In the genomic region with DNA sequence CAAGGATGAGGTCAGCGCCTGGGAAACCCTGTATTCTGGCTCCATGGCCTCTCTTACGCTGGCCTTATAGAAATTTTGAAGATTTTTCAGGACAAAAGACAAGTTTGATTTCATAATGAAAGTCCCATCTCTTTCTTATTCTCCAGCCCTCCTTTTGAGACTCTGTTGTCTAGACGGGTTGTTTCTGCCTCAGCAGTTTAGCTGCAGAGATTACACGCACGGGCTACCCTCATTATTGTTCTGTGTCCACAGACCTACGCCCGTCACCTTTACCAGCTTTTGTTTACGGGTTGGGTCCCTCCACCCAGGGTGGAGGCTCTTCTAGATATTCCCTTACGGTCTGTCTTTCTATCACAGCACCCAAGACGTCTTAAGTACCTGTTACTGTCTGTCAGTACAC, we compare ENCODE assay signal across 10 mouse cellular contexts. TPM values are rescaled to one million over a fixed set of nuclear protein-coding genes. Genes with fewer than 3 reads are reported as not detected.
A peak's percentile ranks its signal among the peaks of the same experiment; 100 is the strongest.
DNase-seq lines count a peak whose midpoint lies in the region; ATAC-seq and TF ChIP-seq lines count a peak whose summit lies in the region.
"Had no signal": no experiment of that assay in that cellular context is flagged by ENCODE, and none has a peak within 500 bp of the region (broad histone marks: within the 10 kb centered on the region; RNA-seq: fewer than 3 reads in every experiment).

No protein-coding gene starts in this region.

- peaks cover 15% of the 10 kb centered on the region for H3K36me3 ChIP-seq in forebrain, embryonic 13.5 days (ENCODE audit: poor library complexity, severe bottlenecking)
- H3K36me3 ChIP-seq in forebrain, postnatal 0 days (ENCODE audit: insufficient read depth): peaks cover 15% of the 10 kb centered on the region
- H3K36me3 ChIP-seq in heart, postnatal 0 days (replicated peaks; ENCODE audit: control insufficient read depth, insufficient read depth, low read length): peaks cover 69% of the 10 kb centered on the region
- H3K36me3 ChIP-seq in liver, postnatal 0 days (replicated peaks; ENCODE audit: insufficient read depth, low read length): peaks cover 14% of the 10 kb centered on the region

- H3K4me1 ChIP-seq in forebrain, embryonic 13.5 days: peaks cover 47% of the 10 kb centered on the region
- H3K4me1 ChIP-seq in forebrain, postnatal 0 days (ENCODE audit: insufficient read depth): peaks cover 26% of the 10 kb centered on the region
- H3K4me1 ChIP-seq in heart, postnatal 0 days (ENCODE audit: control insufficient read depth, insufficient read depth): peaks cover 48% of the 10 kb centered on the region
- peaks cover 56% of the 10 kb centered on the region for H3K4me1 ChIP-seq in liver, postnatal 0 days (ENCODE audit: insufficient read depth)

- no peak for TF ChIP-seq EP300 in heart, postnatal 0 days (IDR thresholded peaks at IDR 0.05; ENCODE audit: low read depth)
- no peak for TF ChIP-seq EP300 in liver, postnatal 0 days (IDR thresholded peaks at IDR 0.05; ENCODE audit: low read depth)

- no peak overlapping the region for H3K4me3 ChIP-seq in forebrain, embryonic 13.5 days
- no peak overlapping the region for H3K4me3 ChIP-seq in forebrain, postnatal 0 days (ENCODE audit: low read depth, low read length)
- peak overlapping the region; percentile 88; the same call in 1 of the 2 replicates for H3K4me3 ChIP-seq in left cerebral cortex, adult 2 months
- H3K4me3 ChIP-seq in heart, postnatal 0 days (ENCODE audit: low read depth, low read length): no peak overlapping the region
- peak overlapping the region; percentile 94 for H3K4me3 ChIP-seq in liver, postnatal 0 days (ENCODE audit: low read depth, low read length)

- no peak for TF ChIP-seq CTCF in forebrain, postnatal 0 days (IDR thresholded peaks at IDR 0.05; ENCODE audit: low read depth)
- TF ChIP-seq CTCF in left cerebral cortex, adult 2 months (IDR thresholded peaks at IDR 0.05): no peak
- TF ChIP-seq CTCF in heart, postnatal 0 days (IDR thresholded peaks at IDR 0.05; ENCODE audit: low read depth): no peak
- no peak for TF ChIP-seq CTCF in liver, postnatal 0 days (IDR thresholded peaks at IDR 0.05; ENCODE audit: low read depth)

- H3K4me2 ChIP-seq in forebrain, embryonic 13.5 days: peak overlapping the region; percentile 72
- no peak overlapping the region for H3K4me2 ChIP-seq in forebrain, postnatal 0 days (ENCODE audit: low read depth)
- H3K4me2 ChIP-seq in heart, postnatal 0 days (ENCODE audit: low read depth, low read length): 0 out of 2 replicates have a peak overlapping the region, but pooled peaks have one; percentile 77
- H3K4me2 ChIP-seq in liver, postnatal 0 days (ENCODE audit: low read depth, low read length): peak overlapping the region; percentile 83

- DNase-seq in forebrain, postnatal 0 days: no peak
- DNase-seq in left cerebral cortex, adult 2 months (ENCODE audit: extremely low spot score in 1 of 2, low spot score in 2 of 2): no peak
- no peak for DNase-seq in left cerebral cortex, postnatal 36 days (ENCODE audit: low spot score in 2 of 2)
- no peak for DNase-seq in heart, postnatal 0 days (ENCODE audit: low spot score)
- DNase-seq in liver, postnatal 0 days: no peak
- DNase-seq in right cerebral cortex, postnatal 4 days: no peak
- no peak for DNase-seq in MN1 (ENCODE audit: low spot score)
- DNase-seq: lung, postnatal 10 days; spleen, adult 18-20 months had no signal

- H3K27ac ChIP-seq in forebrain, embryonic 13.5 days: no peak overlapping the region
- H3K27ac ChIP-seq in forebrain, postnatal 0 days (ENCODE audit: low read depth, low read length): no peak overlapping the region
- H3K27ac ChIP-seq in left cerebral cortex, adult 2 months: no peak overlapping the region; the same call in 1 of the 2 replicates
- H3K27ac ChIP-seq in heart, postnatal 0 days (ENCODE audit: low read depth): peak overlapping the region; percentile 97
- H3K27ac ChIP-seq in liver, postnatal 0 days (ENCODE audit: low read depth): peak overlapping the region; percentile 87

- H3K27me3 ChIP-seq in forebrain, embryonic 13.5 days: peaks cover 3% of the 10 kb centered on the region; the same call in 1 of the 2 replicates
- no peaks in the 10 kb centered on the region for H3K27me3 ChIP-seq in forebrain, postnatal 0 days (ENCODE audit: insufficient read depth, low read length)
- no peaks in the 10 kb centered on the region for H3K27me3 ChIP-seq in heart, postnatal 0 days (ENCODE audit: control insufficient read depth, insufficient read depth, low read length)
- H3K27me3 ChIP-seq in liver, postnatal 0 days (ENCODE audit: insufficient read depth, low read length): 0 out of 2 replicates have a peak, but pooled peaks cover 1% of the 10 kb centered on the region

- H3K9me3 ChIP-seq in forebrain, embryonic 13.5 days (replicated peaks): peaks cover 6% of the 10 kb centered on the region
- H3K9me3 ChIP-seq in forebrain, postnatal 0 days (ENCODE audit: low read length): no peaks in the 10 kb centered on the region
- no peaks in the 10 kb centered on the region for H3K9me3 ChIP-seq in heart, postnatal 0 days (replicated peaks; ENCODE audit: control insufficient read depth, low read length)
- peaks cover 3% of the 10 kb centered on the region for H3K9me3 ChIP-seq in liver, postnatal 0 days (ENCODE audit: low read length)

- intact Hi-C loops in left cerebral cortex, adult 2 months (cut with DNase I): loop anchor here (5.0 to 10.0 kb wide), 2 partner anchors 95 to 208 kb away; partner anchors contain the start of genes Aph1c and Rps27l
- intact Hi-C loops in left cerebral cortex, postnatal 36 days (cut with DNase I): loop anchor here (5.0 kb wide), 2 partner anchors 208 to 248 kb away; partner anchors contain the start of gene Aph1c

- no peak overlapping the region for H3K9ac ChIP-seq in forebrain, embryonic 13.5 days
- no peak overlapping the region for H3K9ac ChIP-seq in forebrain, postnatal 0 days
- peak overlapping the region; percentile 98; the same call in 1 of the 2 replicates for H3K9ac ChIP-seq in heart, postnatal 0 days (replicated peaks; ENCODE audit: low read depth, low read length)
- peak overlapping the region; percentile 92; the same call in 1 of the 2 replicates for H3K9ac ChIP-seq in liver, postnatal 0 days (replicated peaks)

- 25% methylated on average over 10 of the region's 10 CpGs for WGBS in forebrain, embryonic 13.5 days
- 38% methylated on average over 10 of the region's 10 CpGs for WGBS in forebrain, postnatal 0 days
- WGBS in heart, postnatal 0 days: 60% methylated on average over 10 of the region's 10 CpGs
- WGBS in liver, postnatal 0 days (ENCODE audit: insufficient replicate concordance): 57% methylated on average over 10 of the region's 10 CpGs

- ATAC-seq in forebrain, embryonic 13.5 days: no peak
- no peak for ATAC-seq in forebrain, postnatal 0 days
- ATAC-seq in heart, postnatal 0 days (ENCODE audit: insufficient read depth, low read depth): no peak
- no peak for ATAC-seq in liver, postnatal 0 days

RNA-seq across cellular contexts. Expression of gene Tpm1, which starts 9.3 kb away (rescaled TPM):
- polyA plus RNA-seq in forebrain, embryonic 13.5 days (2015; fragmentation: Nextera tagmentation; extraction: Ambion mirVana): 109 and 119 TPM in 2 replicates
- total RNA-seq in forebrain, postnatal 0 days (2014; rRNA removed): 131 and 133 TPM in 2 replicates
- polyA plus RNA-seq in forebrain, postnatal 0 days (2015; fragmentation: Nextera tagmentation; extraction: Ambion mirVana): 120 and 134 TPM in 2 replicates
- 100 to 1,000 TPM; 223 to 236 TPM for total RNA-seq in left cerebral cortex, adult 2 months (2021)
- total RNA-seq in left cerebral cortex, postnatal 36 days (2021): 100 to 1,000 TPM; 230 to 232 TPM
- total RNA-seq in heart, postnatal 0 days (2014; rRNA removed; ENCODE audit: low replicate concordance): 3,473 and 3,533 TPM in 2 replicates
- polyA plus RNA-seq in heart, postnatal 0 days (2015; fragmentation: Nextera tagmentation; extraction: Ambion mirVana): 10,043 and 10,309 TPM in 2 replicates
- 85.7 and 147 TPM in 2 replicates for polyA plus RNA-seq in liver, postnatal 0 days (2015; fragmentation: Nextera tagmentation; extraction: Ambion mirVana)

Comparison
In these comparisons a context has a peak if more than half of its experiments do, and no peak if none do; other contexts are left out.
1. H3K27ac ChIP-seq: peak in heart, postnatal 0 days (single experiment) and liver, postnatal 0 days (single experiment); none in forebrain, embryonic 13.5 days (single experiment), forebrain, postnatal 0 days (single experiment) and left cerebral cortex, adult 2 months (single experiment).
2. H3K4me3 ChIP-seq: peak in left cerebral cortex, adult 2 months (single experiment) and liver, postnatal 0 days (single experiment); none in forebrain, embryonic 13.5 days (single experiment), forebrain, postnatal 0 days (single experiment) and heart, postnatal 0 days (single experiment).
3. H3K9ac ChIP-seq: peak in heart, postnatal 0 days (single experiment) and liver, postnatal 0 days (single experiment); none in forebrain, embryonic 13.5 days (single experiment) and forebrain, postnatal 0 days (single experiment).
4. RNA of gene Tpm1, which starts 9.3 kb away (total RNA-seq): 3,473 to 3,533 TPM in heart, postnatal 0 days; 223 to 236 TPM in left cerebral cortex, adult 2 months, 230 to 232 TPM in left cerebral cortex, postnatal 36 days and 131 to 133 TPM in forebrain, postnatal 0 days; every median in the first group is over 10 times any median in the second.